Mouse (Mus musculus): Measurements from ENCODE around the gene Rasgef1b.

DNA sequence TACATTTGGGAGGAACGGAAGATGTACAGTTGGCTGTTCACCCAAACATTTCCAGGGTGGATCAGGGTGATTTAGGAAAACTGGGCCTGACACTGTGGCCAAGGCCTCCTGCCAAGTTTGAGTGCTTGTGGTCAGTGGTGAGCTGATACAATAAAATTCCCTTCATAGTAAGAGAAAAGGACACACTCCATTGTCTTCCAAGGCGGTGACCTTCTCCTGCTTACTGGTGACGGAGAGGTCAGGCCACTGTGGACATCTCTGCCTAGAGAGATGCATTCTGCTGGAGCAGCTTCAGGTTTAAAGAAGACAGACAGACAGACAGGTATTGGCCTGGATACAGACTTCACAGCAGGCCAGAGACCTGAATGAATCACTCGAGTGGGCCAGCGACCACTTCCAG lies 340.7 kb downstream of the Rasgef1b start:
- TF ChIP-seq SMC3 (IDR thresholded peaks at IDR 0.05; ENCODE audit: low read depth, low read length): no peak
- no peak for TF ChIP-seq CTCF (conservative IDR thresholded peaks at IDR 0.05 in 1 of 2, IDR thresholded peaks at IDR 0.05 in 1 of 2; ENCODE audit: low read depth in 2 of 2, low read length in 2 of 2)
- TF ChIP-seq POLR2A (IDR thresholded peaks at IDR 0.05; ENCODE audit: low read depth, low read length): no peak
- no peak for TF ChIP-seq EP300 (IDR thresholded peaks at IDR 0.05; ENCODE audit: low read length)
- TF ChIP-seq CHD2 (IDR thresholded peaks at IDR 0.05; ENCODE audit: low read length): no peak
- no peak for TF ChIP-seq ZC3H11A (IDR thresholded peaks at IDR 0.05; ENCODE audit: low read depth, low read length)
